Mouse (Mus musculus) ES-Bruce4 (cell line): ENCODE measurements around the gene Nos1. TPM values are rescaled to one million over a fixed set of nuclear protein-coding genes. Genes with fewer than 3 reads are reported as not detected.
A peak's percentile ranks its signal among the peaks of the same experiment; 100 is the strongest.

Source experiments
- H3K27ac ChIP-seq: 2 replicates; pipeline ENCODE4 v1.5.1; 2012; ENCODE audit warnings: low read length, inconsistent platforms; ENCODE audit not compliant: insufficient read depth
- H3K27me3 ChIP-seq: 2 replicates; pipeline ENCODE4 v1.6.1; 2012; ENCODE audit warnings: mild to moderate bottlenecking, low read length, inconsistent platforms; ENCODE audit not compliant: control insufficient read depth, poor library complexity, insufficient read depth, severe bottlenecking
- H3K36me3 ChIP-seq: 2 replicates; pipeline ENCODE4 v1.6.1; 2012; ENCODE audit warnings: inconsistent platforms, mild to moderate bottlenecking, low read length, moderate library complexity; ENCODE audit not compliant: control insufficient read depth, poor library complexity, insufficient read depth, severe bottlenecking
- H3K4me1 ChIP-seq: one replicate; pipeline ENCODE4 v1.8.1; 2011; ENCODE audit warnings: low read length; ENCODE audit not compliant: control insufficient read depth, insufficient read depth
- H3K4me3 ChIP-seq: 2 replicates; pipeline ENCODE4 v1.5.1; 2011; ENCODE audit warnings: low read depth, mild to moderate bottlenecking, low read length
- H3K9ac ChIP-seq: 2 replicates; pipeline ENCODE4 v1.6.1; 2012; ENCODE audit warnings: low read depth, mild to moderate bottlenecking, inconsistent platforms; ENCODE audit not compliant: poor library complexity, severe bottlenecking
- H3K9me3 ChIP-seq: replicated peaks from 2 replicates; pipeline ENCODE4 v1.6.1; 2012; ENCODE audit warnings: mild to moderate bottlenecking, low read length, inconsistent platforms; ENCODE audit not compliant: control insufficient read depth, poor library complexity, insufficient read depth, severe bottlenecking
- CTCF ChIP-seq: IDR thresholded peaks from one replicate; pipeline ENCODE4 v1.8.1; 2011; ENCODE audit warnings: low read depth, low read length
- EP300 ChIP-seq: IDR thresholded peaks from 2 replicates; pipeline ENCODE4 v1.6.1; 2011; ENCODE audit warnings: low read depth, low read length; ENCODE audit not compliant: insufficient read depth
- POLR2A ChIP-seq: IDR thresholded peaks from one replicate; pipeline ENCODE4 v1.8.1; 2011; ENCODE audit warnings: low read length; ENCODE audit not compliant: insufficient read depth
- polyA plus RNA-seq: library from polyadenylated mRNA; stranded (reverse); fragments of >200 nt; gene quantifications from 2 replicates; pipeline ENCODE4 v1.2.4, GENCODE M21; 2011; ENCODE audit warnings: low read depth; ENCODE audit not compliant: missing spikeins, insufficient read depth, insufficient read length

Nos1 gene
- polyA plus RNA-seq, 1 experiment: 1.7 TPM

DNA sequence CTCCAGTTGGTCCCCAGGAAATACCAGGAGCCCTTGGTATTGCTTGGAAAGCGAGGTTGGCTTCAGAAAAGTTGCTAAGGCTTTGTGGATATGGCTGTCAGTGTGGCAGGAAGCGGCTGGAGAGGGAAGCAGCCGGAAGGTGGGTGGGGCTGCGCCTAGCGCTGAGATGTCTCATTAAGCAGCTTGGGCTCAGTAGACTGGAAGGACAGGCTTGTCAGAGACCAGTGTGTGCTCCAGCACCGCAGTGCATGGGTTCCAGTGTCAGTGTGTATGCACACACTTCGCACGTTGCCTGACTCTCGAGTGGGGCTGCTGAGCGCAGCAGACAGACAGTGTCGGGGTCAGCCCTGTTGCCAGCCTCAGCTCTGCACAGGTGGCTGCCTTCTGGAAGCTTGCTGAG is 218.8 kb downstream of the Nos1 start:
- H3K27me3 ChIP-seq: no peaks in the 10 kb centered on the region
- TF ChIP-seq EP300 (no peak), POLR2A (no peak), CTCF (no peak)
- H3K4me1 ChIP-seq: no peaks in the 10 kb centered on the region
- no peaks in the 10 kb centered on the region for H3K9me3 ChIP-seq
- H3K4me3 ChIP-seq: no peak overlapping the region
- no peak overlapping the region for H3K9ac ChIP-seq
- H3K27ac ChIP-seq: no peak overlapping the region
- peaks cover 17% of the 10 kb centered on the region for H3K36me3 ChIP-seq

DNA sequence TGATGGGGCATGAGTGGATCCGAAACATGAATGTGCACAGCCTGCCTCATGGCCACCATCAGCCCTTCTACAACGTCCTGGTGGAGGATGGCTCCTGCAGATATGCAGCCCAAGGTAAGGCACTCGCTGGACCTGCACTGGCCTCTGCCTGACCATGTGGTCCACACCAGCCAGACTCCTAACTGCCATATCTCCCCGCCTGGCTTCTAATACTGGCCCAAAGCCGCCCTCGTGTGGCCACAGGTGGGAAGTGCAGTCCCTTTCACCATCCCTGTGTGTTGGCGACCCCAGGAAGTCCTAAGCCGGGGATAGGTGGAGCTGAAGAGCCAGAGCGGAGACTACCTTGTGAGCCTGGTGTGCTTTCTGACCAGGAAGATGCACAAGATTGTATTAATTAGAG is 221.2 kb downstream of the Nos1 start:
- no peaks in the 10 kb centered on the region for H3K9me3 ChIP-seq
- H3K4me1 ChIP-seq: no peaks in the 10 kb centered on the region
- no peaks in the 10 kb centered on the region for H3K27me3 ChIP-seq
- no peak overlapping the region for H3K9ac ChIP-seq
- peaks cover 5% of the 10 kb centered on the region for H3K36me3 ChIP-seq
- no peak overlapping the region for H3K4me3 ChIP-seq
- TF ChIP-seq POLR2A: no peak
- 0 out of 2 replicates have a peak, but pooled peaks have one; percentile 11 for TF ChIP-seq EP300
- peak; percentile 93 for TF ChIP-seq CTCF
- no peak overlapping the region for H3K27ac ChIP-seq

DNA sequence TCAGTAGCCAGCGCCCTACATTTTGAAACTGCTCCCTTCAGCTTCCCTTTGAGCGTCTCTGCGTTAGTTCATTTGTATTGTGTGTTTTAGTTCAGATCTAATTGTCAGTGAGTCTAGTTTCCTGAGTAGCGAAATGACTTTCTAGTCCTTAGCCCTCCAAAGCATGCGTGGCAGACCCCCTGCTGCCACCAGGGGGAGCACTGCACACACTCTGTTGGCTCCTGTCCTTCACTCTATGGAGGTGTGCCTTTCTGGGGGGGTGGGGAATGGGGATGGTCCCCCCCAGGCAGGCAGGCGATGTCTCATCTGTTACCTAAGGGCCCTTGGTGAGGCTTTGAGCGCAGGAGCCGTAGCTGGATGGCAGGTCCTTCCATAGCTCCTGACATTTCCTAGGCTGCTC is 223.8 kb downstream of the Nos1 start:
- Histone ChIP-seq H3K4me3 (no peak overlapping the region), H3K4me1 (no peaks in the 10 kb centered on the region), H3K36me3 (peaks cover 5% of the 10 kb centered on the region), H3K9ac (no peak overlapping the region), H3K27me3 (no peaks in the 10 kb centered on the region), H3K27ac (no peak overlapping the region), H3K9me3 (no peaks in the 10 kb centered on the region)
- TF ChIP-seq POLR2A (no peak), CTCF (peak; percentile 91), EP300 (no peak)

DNA sequence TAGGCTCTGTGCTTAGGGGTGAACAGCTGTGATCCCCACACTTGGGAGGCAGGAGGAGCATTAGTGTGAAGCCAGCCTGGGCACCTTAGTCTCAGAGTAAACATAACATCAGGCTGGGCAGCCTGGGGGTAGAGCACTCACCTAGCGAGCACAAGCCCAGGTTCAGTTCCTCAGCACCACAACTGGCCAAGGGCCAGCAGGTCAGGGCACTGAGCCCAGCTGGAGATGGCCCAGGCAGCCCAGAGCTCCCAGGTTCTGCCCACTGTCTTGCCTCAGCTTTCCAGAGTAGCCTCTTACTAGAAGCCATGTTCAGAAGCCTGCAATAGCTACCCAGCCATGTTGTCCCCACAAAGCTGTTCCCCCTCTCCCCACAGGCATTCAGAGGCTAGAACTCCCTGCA is 224.9 kb downstream of the Nos1 start:
- no peak overlapping the region for H3K27ac ChIP-seq
- no peak overlapping the region for H3K4me3 ChIP-seq
- H3K27me3 ChIP-seq: no peaks in the 10 kb centered on the region
- H3K36me3 ChIP-seq: peaks cover 5% of the 10 kb centered on the region
- TF ChIP-seq CTCF (no peak), EP300 (no peak), POLR2A (no peak)
- H3K4me1 ChIP-seq: no peaks in the 10 kb centered on the region
- H3K9me3 ChIP-seq: no peaks in the 10 kb centered on the region
- no peak overlapping the region for H3K9ac ChIP-seq

DNA sequence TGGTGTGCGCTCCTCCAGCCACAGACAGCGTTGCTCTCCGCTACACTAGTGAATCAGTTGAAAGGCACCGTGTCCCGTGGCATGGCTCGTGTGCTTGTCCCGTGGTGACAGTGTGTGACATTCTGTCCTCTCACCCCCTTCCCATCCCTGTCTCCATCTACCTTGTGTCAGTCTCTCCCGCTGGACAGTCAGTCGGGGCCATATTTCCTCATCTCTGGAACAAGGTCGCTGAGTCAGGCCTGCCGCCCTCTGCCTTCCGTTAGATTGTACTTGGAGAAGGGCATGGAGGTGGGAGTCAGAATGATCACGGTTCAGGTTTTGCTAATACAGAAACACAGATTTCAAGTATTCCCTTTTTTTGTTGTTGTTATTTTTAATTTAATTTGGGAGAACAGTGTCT is 227.5 kb downstream of the Nos1 start:
- no peak for TF ChIP-seq POLR2A
- TF ChIP-seq EP300: no peak
- no peak for TF ChIP-seq CTCF
- Histone ChIP-seq H3K27me3 (no peaks in the 10 kb centered on the region), H3K4me1 (no peaks in the 10 kb centered on the region), H3K9ac (no peak overlapping the region), H3K4me3 (no peak overlapping the region), H3K9me3 (no peaks in the 10 kb centered on the region), H3K27ac (no peak overlapping the region), H3K36me3 (no peaks in the 10 kb centered on the region)

Other genes with a start within 250 kb of the Nos1 start
- 54.6 and 60.1 TPM in 2 replicates for gene Fbxo21, start 195.7 kb downstream of the Nos1 start, polyA plus RNA-seq
- 8.8 and 12.3 TPM in 2 replicates for gene Tesc, start 246.7 kb downstream of the Nos1 start, polyA plus RNA-seq